Mouse (Mus musculus): ENCODE data around the gene Cab39. TPM values are rescaled to one million over a fixed set of nuclear protein-coding genes. Genes with fewer than 3 reads are reported as not detected.
"Not testable (repeated sequence)": the region's sequence is repeated elsewhere in the genome, so short reads cannot be mapped to it uniquely, and the experiment has no call there.

Gene Cab39
- polyA plus RNA-seq, 2 experiments: 15.8 to 20.4 TPM

- Histone ChIP-seq H3K27me3 (ENCODE audit: control insufficient read depth, insufficient read depth, low read length) (no peaks in the 10 kb centered on the region), H3K4me3 (ENCODE audit: insufficient read depth in 1 of 2, low read depth in 2 of 2, low read length in 2 of 2) (no peak overlapping the region), H3K27ac (no peak overlapping the region), H3K9me3 (ENCODE audit: control insufficient read depth, low read length) (no peaks in the 10 kb centered on the region), H3K4me1 (replicated peaks; ENCODE audit: control insufficient read depth in 2 of 2, insufficient read depth in 2 of 2, low read length in 1 of 2) (peaks cover 0 to 12% of the 10 kb centered on the region in 2 experiments; a peak in 2 of 4 replicates), H3K36me3 (replicated peaks; ENCODE audit: control insufficient read depth, insufficient read depth, low read depth) (no peaks in the 10 kb centered on the region), H3K4me2 (ENCODE audit: low read depth) (no peak overlapping the region), H3K9ac (replicated peaks) (no peak overlapping the region)
- TF ChIP-seq CTCF (IDR thresholded peaks at IDR 0.05; ENCODE audit: low read depth) (no peak), EP300 (IDR thresholded peaks at IDR 0.05; ENCODE audit: low read depth) (no peak)
- no peak for DNase-seq (ENCODE audit: low read depth in 3 of 3, low spot score in 3 of 3)
- no peak for ATAC-seq (ENCODE audit: insufficient read depth)
- WGBS (ENCODE audit: insufficient replicate concordance): 75% methylated on average over 2 of the region's 2 CpGs
Observed at GRCm38 (mm10) chr1:85810787-85811186, 17.5 kb downstream of the Cab39 start.

- not testable (repeated sequence) for H3K27ac ChIP-seq; H3K4me2 ChIP-seq (ENCODE audit: low read depth); H3K9me3 ChIP-seq (ENCODE audit: control insufficient read depth, low read length); H3K9ac ChIP-seq (replicated peaks); DNase-seq (ENCODE audit: low read depth in 3 of 3, low spot score in 3 of 3); H3K4me3 ChIP-seq (ENCODE audit: insufficient read depth in 1 of 2, low read depth in 2 of 2, low read length in 2 of 2); H3K36me3 ChIP-seq (replicated peaks; ENCODE audit: control insufficient read depth, insufficient read depth, low read depth); ATAC-seq (ENCODE audit: insufficient read depth); H3K27me3 ChIP-seq (ENCODE audit: control insufficient read depth, insufficient read depth, low read length)
- peaks cover 0 to 12% of the 10 kb centered on the region in 2 experiments; a peak in 2 of 4 replicates for H3K4me1 ChIP-seq (replicated peaks; ENCODE audit: control insufficient read depth in 2 of 2, insufficient read depth in 2 of 2, low read length in 1 of 2)
Observed at GRCm38 (mm10) chr1:85814213-85814612, 21.0 kb downstream of the Cab39 start.

GRCm38 (mm10) chr1:85818121-85818520, 24.9 kb downstream of the Cab39 start:
- TF ChIP-seq EP300 (IDR thresholded peaks at IDR 0.05; ENCODE audit: low read depth) (no peak), CTCF (IDR thresholded peaks at IDR 0.05; ENCODE audit: low read depth) (no peak)
- H3K4me3 ChIP-seq (ENCODE audit: insufficient read depth in 1 of 2, low read depth in 2 of 2, low read length in 2 of 2): no peak overlapping the region
- H3K27ac ChIP-seq: no peak overlapping the region

GRCm38 (mm10) chr1:85819695-85820094, 26.5 kb downstream of the Cab39 start:
- no peak for TF ChIP-seq EP300 (IDR thresholded peaks at IDR 0.05; ENCODE audit: low read depth)
- TF ChIP-seq CTCF (IDR thresholded peaks at IDR 0.05; ENCODE audit: low read depth): no peak
- Histone ChIP-seq H3K27me3 (ENCODE audit: control insufficient read depth, insufficient read depth, low read length) (no peaks in the 10 kb centered on the region), H3K4me3 (ENCODE audit: insufficient read depth in 1 of 2, low read depth in 2 of 2, low read length in 2 of 2) (no peak overlapping the region), H3K27ac (no peak overlapping the region), H3K9ac (replicated peaks) (no peak overlapping the region), H3K36me3 (replicated peaks; ENCODE audit: control insufficient read depth, insufficient read depth, low read depth) (peaks cover 15% of the 10 kb centered on the region), H3K4me2 (ENCODE audit: low read depth) (no peak overlapping the region), H3K9me3 (ENCODE audit: control insufficient read depth, low read length) (no peaks in the 10 kb centered on the region), H3K4me1 (replicated peaks; ENCODE audit: control insufficient read depth in 2 of 2, insufficient read depth in 2 of 2, low read length in 1 of 2) (no peaks in the 10 kb centered on the region)
- WGBS (ENCODE audit: insufficient replicate concordance): 98% methylated on average over 1 of the region's 1 CpGs
- ATAC-seq (ENCODE audit: insufficient read depth): no peak
- DNase-seq (ENCODE audit: low read depth in 3 of 3, low spot score in 3 of 3): no peak

More at GRCm38 (mm10) chr1:85818121-85818520, 24.9 kb downstream of the Cab39 start:
- Histone ChIP-seq H3K4me1 (replicated peaks; ENCODE audit: control insufficient read depth in 2 of 2, insufficient read depth in 2 of 2, low read length in 1 of 2) (peaks cover 0 to 7% of the 10 kb centered on the region in 2 experiments; a peak in 2 of 4 replicates), H3K9ac (replicated peaks) (no peak overlapping the region), H3K36me3 (replicated peaks; ENCODE audit: control insufficient read depth, insufficient read depth, low read depth) (peaks cover 15% of the 10 kb centered on the region), H3K27me3 (ENCODE audit: control insufficient read depth, insufficient read depth, low read length) (no peaks in the 10 kb centered on the region), H3K9me3 (ENCODE audit: control insufficient read depth, low read length) (no peaks in the 10 kb centered on the region), H3K4me2 (ENCODE audit: low read depth) (no peak overlapping the region)
- 89% methylated on average over 6 of the region's 6 CpGs for WGBS (ENCODE audit: insufficient replicate concordance)
- DNase-seq (ENCODE audit: low read depth in 3 of 3, low spot score in 3 of 3) (no peak), ATAC-seq (ENCODE audit: insufficient read depth) (no peak)

GRCm38 (mm10) chr1:85822239-85822638, 29.0 kb downstream of the Cab39 start:
- Histone ChIP-seq H3K9me3 (ENCODE audit: control insufficient read depth, low read length) (no peaks in the 10 kb centered on the region), H3K4me2 (ENCODE audit: low read depth) (no peak overlapping the region), H3K27me3 (ENCODE audit: control insufficient read depth, insufficient read depth, low read length) (no peaks in the 10 kb centered on the region), H3K4me3 (ENCODE audit: insufficient read depth in 1 of 2, low read depth in 2 of 2, low read length in 2 of 2) (no peak overlapping the region), H3K9ac (replicated peaks) (no peak overlapping the region), H3K27ac (no peak overlapping the region), H3K36me3 (replicated peaks; ENCODE audit: control insufficient read depth, insufficient read depth, low read depth) (peaks cover 17% of the 10 kb centered on the region), H3K4me1 (replicated peaks; ENCODE audit: control insufficient read depth in 2 of 2, insufficient read depth in 2 of 2, low read length in 1 of 2) (no peaks in the 10 kb centered on the region)
- no peak for ATAC-seq (ENCODE audit: insufficient read depth)
- DNase-seq (ENCODE audit: low read depth in 3 of 3, low spot score in 3 of 3): no peak
- WGBS (ENCODE audit: insufficient replicate concordance): 86% methylated on average over 8 of the region's 8 CpGs
- TF ChIP-seq CTCF (IDR thresholded peaks at IDR 0.05; ENCODE audit: low read depth): no peak

Data from liver, embryonic 14.5 days (tissue).